Mouse (Mus musculus) embryo, embryonic 11.5 days (tissue): ENCODE data around the gene Paqr7.
A peak's percentile ranks its signal among the peaks of the same experiment; 100 is the strongest.

Source experiments
- DNase-seq: peaks from one replicate; pipeline ENCODE4 v3.0.0-alpha.2; 2012; ENCODE audit warnings: low read depth, low spot score

The Paqr7 gene

DNA sequence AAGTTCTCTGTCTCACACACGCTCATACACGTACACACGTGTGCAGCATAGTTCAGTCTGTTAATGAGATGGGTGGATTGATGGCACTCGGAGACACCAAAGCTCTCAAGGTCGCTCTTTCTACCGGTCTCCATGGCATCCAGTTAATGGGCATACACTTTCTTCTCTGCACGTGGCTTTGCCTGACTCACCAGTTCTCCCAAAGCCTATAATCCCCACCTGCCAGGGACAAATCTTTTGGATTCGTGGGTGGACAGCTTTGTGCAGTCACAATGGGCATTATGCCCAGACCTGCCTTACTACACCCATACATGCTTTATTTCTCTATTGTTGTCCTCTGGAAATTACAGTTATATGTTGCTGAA, 39.3 kb downstream of the Paqr7 start:
- no peak for DNase-seq

DNA sequence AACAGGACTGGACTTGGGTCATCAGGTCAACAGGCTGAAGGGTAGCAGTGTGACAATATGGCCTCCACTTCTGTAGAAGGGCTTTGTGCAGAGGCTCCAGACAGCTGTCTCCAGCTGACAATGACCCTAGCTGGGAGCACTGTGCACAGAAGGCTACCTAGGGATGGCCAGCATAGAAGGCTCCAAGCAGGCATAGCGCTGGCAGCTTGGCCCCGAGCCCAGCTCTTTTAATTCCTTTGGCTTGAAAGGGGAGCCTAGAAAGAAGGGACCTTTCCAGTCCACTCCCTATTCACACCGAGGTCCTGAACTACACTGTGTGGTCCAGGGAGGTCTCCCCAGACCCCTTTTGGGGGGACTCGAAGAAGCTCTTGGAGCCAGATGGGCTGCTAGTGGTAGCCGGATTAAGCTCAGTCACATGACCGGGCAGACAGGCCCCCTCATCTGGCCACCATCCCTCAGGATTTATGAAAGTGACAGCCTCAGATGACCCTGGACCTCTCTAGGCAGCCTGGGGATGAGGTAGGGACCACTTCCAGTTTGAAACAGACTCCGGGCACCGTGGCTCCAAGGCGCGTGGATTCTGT, 42.6 kb downstream of the Paqr7 start:
- no peak for DNase-seq

GRCm38 (mm10) chr4:134542726-134543125, 46.2 kb downstream of the Paqr7 start:
- DNase-seq: no peak

GRCm38 (mm10) chr4:134543261-134543660, 46.8 kb downstream of the Paqr7 start:
- DNase-seq: peak; percentile 80

DNA sequence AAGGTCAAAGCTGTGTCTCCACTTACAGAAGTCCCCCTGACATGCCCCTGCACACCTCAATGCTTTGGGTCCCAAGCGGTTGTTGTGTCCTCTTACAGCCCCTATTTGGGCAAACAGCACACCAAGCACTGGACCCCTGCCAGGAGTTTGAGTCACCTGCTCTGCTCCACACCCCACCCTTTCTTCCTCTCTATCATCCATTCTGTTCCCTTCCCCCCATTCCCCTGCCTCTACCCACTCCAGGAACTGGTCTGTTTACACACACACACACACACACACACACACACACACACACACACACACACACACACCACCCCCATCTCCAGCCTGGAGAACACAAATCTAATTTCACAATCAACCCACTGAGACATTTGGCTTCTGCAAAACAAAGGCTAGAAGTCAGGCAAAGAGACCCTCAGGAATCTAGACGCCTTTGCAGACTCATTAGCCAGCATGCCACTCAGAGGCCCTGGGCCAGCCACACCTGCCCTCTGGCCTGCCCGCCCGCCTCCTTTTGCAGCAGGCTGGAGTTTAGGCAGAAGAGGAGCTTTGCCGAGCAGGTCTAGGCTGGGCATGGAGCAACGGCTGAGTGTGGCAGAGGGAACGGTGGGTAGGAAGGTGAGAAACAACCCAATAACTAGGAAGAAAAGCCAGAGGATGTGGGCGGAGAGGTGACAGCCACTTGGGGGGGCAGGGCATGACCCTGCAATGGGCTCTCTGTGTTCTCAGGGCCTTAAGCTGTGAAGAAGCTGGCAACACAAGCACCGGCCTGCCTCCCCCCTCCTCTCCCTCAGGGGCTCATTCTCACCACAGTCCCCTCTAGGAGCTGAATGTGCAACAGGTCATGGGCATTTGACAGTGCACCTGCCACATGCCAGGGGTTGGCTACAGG, 50.6 kb downstream of the Paqr7 start:
- no peak for DNase-seq

GRCm38 (mm10) chr4:134548169-134548938, 51.9 kb downstream of the Paqr7 start:
- DNase-seq: no peak

GRCm38 (mm10) chr4:134549899-134550298, 53.4 kb downstream of the Paqr7 start:
- DNase-seq: no peak

- no peak for DNase-seq
These were observed 55.2 kb downstream of the Paqr7 start, which contains the start of gene Selenon for GRCm38 (mm10) chr4:134551494-134552316. Gene Selenon, minus strand, starts transcription at chr4:134552166.

- no peak for DNase-seq
These were observed 57.1 kb downstream of the Paqr7 start for GRCm38 (mm10) chr4:134553631-134554030.

DNA sequence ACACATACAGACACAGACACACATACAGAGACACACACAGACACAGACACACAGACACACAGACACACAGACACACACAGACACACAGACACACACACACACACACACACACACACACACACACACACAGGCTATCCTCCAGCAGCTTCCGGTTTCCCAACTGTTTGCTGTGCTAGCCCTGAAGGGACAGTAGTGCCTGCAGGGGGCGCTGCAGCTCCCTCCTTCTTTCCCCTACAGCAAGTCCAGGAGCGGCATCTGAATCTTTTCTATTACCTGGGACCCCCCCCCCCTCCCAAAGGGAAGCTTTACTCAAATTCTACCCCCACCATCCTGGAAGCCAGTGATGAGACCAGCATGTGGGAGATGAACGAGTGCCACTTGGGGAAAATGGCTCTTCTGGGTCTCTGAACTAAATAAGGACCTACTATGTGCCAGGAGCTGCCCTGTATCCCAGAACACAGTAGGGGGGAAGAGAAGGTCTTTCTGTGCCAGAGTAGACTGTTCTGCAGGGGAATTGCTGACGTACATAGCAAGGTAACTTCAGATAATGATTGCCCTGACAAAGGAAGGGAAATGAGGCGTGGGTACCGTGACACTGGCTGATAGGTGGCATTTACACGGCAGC, 59.6 kb downstream of the Paqr7 start:
- no peak for DNase-seq

- no peak for DNase-seq
These were observed 61.2 kb downstream of the Paqr7 start for GRCm38 (mm10) chr4:134557626-134558249.

DNA sequence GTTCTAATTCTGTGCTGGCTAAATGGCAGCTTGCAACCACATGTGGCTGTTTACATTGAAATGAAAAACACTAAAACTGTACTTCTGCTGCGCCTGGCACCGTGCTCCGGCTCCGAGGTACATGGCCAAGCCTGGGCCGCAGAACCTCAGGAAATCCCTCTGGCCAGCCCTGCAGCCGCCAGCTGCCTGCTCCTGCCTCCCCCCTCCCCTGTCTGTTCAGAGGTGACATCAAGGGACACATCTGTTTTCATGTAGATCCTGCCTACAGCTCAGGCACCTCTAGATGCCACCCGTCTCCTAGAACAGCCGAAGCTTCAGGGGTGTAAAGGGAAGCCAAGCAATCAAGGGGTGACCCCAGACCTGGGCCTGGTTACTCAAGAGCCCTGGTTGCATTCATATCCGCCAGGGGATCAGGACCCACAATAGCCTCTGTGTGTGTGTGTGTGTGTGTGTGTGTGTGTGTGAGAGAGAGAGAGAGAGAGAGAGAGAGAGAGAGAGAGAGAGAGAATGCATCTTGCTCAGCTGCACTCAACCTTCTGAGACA, 62.1 kb downstream of the Paqr7 start:
- DNase-seq: no peak

DNA sequence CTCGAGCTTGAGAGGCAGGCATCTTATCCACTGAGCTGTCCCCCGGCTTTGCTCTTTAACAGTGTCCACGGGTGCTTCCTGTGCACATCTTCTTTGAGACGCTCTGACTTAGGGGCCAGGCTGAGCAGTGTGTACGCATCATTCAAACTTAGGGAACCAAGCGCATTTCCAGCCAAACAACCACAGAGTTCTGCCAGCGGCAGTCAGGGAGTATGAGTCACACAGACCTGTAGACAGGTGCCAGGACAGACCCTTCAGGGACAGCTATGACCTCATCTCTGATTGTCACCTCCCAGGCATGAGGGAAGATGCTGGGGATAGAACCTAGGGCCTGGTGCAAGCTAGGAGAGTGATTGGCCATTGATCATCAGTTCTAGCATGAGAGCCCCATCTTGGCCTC, 62.7 kb downstream of the Paqr7 start:
- no peak for DNase-seq
